Mouse (Mus musculus): ENCODE measurements around the gene Banf1.
"Not testable (repeated sequence)": the region's sequence is repeated elsewhere in the genome, so short reads cannot be mapped to it uniquely, and the experiment has no call there.

Gene Banf1

GRCm38 (mm10) chr19:5367053-5367359 lies at the start of gene Banf1:
Gene Banf1 (minus strand): TSS chr19:5367168.
- no peak for DNase-seq (ENCODE audit: low read depth, low spot score)

DNA sequence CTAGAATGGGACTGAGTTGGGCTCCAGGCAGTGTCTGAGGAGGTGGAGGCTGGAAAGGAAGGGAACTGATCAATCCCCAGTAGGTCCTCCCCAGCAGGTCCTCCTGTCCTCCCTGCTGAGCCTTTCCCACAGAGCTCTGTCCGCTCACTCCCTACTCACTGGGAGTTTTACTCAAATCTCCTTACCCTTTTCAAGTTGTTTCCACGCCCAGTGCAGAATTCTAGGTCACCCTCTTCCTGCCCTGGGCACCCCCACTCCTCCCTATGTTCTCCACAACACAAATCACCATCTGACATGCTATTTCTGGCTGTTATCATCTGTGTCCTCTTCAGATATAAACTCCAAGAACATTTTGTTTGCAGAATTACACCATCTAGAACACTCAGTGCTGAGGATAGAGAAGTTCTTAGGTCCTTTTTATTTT lies 47.6 kb upstream of the Banf1 start:
- DNase-seq (ENCODE audit: low read depth, low spot score) = no peak

DNA sequence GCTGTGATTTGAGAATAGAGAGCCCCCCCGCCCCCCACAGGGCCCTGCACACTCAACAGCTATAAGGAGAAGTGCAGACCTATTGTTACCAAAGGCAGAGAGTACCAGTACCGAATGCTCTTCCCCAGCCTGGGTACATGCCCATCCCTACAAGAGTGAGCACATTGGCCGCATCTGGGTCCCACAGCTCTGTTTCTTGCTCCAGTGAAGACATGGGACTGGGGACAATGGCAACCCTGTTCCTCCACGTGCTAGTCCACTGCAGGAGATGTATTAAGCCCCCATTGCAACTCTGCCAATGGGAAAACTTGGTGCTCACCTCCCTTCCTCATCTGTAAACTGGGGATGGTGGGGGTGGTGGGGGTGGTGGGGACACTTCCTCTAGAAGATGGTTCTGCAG lies 46.9 kb upstream of the Banf1 start:
- DNase-seq (ENCODE audit: low read depth, low spot score) = no peak

GRCm38 (mm10) chr19:5411961-5412360 lies 45.0 kb upstream of the Banf1 start:
- DNase-seq (ENCODE audit: low read depth, low spot score) = no peak

DNA sequence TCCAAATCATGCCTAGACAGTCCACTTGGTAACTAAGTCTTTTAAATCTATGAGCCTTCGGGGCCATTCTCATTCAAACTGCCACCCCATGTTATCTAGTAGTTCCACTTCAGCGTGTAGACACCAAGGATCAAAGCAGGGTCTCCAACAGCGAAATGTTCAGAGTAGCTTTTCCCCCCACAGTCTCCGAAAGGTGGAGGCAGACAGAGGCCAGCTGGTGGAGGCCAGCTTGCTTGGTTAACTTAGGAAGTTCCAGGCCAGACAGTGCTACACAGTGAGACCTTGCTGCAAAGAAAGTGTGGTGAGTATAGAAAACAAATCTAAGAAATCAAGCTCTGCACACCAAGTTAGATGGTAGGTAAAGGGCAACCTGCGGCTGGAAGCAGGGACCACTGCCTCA lies 43.7 kb upstream of the Banf1 start:
- no peak for DNase-seq (ENCODE audit: low read depth, low spot score)

GRCm38 (mm10) chr19:5409068-5409467 lies 42.1 kb upstream of the Banf1 start:
- no peak for DNase-seq (ENCODE audit: low read depth, low spot score)

- no peak for DNase-seq (ENCODE audit: low read depth, low spot score)
Measured at GRCm38 (mm10) chr19:5408057-5409001, 41.4 kb upstream of the Banf1 start.

GRCm38 (mm10) chr19:5407133-5407532 lies 40.2 kb upstream of the Banf1 start:
- DNase-seq (ENCODE audit: low read depth, low spot score) = no peak

- DNase-seq (ENCODE audit: low read depth, low spot score) = not testable (repeated sequence)
Measured at GRCm38 (mm10) chr19:5406531-5407126, 39.7 kb upstream of the Banf1 start.

GRCm38 (mm10) chr19:5405924-5406323 lies 39.0 kb upstream of the Banf1 start:
- DNase-seq (ENCODE audit: low read depth, low spot score) = no peak

DNA sequence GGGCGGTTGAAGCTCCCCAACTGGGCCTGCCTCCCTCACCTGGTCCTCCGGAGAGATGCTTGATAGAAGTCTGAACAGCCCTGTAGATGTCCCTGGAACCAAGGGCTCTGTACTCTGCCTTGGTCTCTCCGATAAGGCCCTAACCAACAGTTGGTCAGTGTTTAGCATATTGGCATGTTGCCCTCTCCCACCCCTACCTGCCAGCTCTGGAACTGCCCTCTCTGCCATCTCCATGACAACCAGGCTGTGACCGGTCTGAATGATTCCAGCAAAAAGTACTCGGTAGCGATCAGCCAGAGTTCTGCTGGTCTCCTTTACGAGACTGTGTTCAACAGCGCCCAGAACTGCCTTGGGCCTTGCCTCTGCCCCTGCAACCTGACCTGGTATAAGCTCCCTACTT lies 35.3 kb upstream of the Banf1 start, which contains the start of gene Tsga10ip:
Tsga10ip (minus strand) TSS at position 234 of the 400 bp plus-strand sequence.
- DNase-seq (ENCODE audit: low read depth, low spot score) = no peak

DNA sequence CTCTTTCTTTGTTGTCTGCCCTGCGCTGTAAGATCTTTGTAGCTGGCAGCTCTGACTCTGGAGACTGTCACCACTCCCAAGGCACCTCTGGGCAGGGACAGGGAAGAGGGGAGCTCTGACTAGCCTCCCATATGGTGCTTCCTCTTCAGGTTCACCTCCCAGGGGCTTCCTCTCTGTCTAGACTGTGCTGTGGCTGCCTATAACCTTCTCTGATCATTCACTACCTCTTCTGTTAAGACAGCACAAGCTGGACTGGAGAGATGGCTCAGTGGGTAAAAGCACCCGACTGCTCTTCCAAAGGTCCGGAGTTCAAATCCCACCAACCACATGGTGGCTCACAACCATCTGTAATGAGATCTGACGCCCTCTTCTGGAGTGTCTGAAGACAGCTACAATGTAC lies 34.1 kb upstream of the Banf1 start:
- DNase-seq (ENCODE audit: low read depth, low spot score) = not testable (repeated sequence)

GRCm38 (mm10) chr19:5395371-5395770 lies 28.4 kb upstream of the Banf1 start:
- no peak for DNase-seq (ENCODE audit: low read depth, low spot score)

DNA sequence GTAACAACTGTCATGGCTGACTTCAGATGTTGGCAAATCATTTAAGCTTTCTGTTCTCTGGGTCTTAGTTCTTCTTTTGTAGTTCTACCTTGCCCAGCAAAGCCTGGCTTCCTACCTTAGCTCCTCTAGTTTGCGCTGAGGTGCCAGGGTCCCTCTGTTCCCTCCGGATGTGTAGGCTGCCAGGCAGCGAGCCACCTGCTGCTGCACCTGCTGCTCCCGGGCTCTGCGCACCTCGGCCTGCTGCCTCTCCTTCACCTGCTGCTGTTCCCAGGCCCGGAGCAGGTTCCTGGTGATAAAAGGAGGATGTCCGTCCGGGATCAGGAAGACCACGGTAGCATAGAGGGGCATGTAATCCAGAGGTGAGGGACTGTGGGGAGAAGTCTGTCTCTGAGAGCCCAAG lies 27.2 kb upstream of the Banf1 start:
- DNase-seq (ENCODE audit: low read depth, low spot score) = no peak

DNA sequence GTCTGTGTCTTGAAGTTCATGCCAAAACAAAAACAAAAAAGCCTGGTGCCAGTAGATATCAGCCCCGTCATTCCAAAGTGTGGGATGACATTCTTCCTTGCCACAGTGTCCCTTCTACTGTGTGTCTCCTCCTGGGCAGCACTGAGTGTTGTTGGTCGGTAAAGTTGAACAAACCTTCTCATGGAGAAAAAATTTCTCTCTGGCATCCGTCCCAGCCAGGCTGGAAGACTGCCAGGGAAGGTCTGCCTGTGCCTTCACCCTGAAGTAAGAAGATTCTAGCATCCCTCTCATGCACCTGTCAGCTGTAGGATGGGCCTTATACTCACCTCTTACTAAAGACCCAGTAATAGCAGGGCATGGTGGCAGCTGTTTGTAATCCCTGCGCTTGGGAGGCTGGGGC lies 25.9 kb upstream of the Banf1 start:
- DNase-seq (ENCODE audit: low read depth, low spot score) = no peak

GRCm38 (mm10) chr19:5390416-5390815 lies 23.4 kb upstream of the Banf1 start:
- DNase-seq (ENCODE audit: low read depth, low spot score) = no peak

- no peak for DNase-seq (ENCODE audit: low read depth, low spot score)
Measured at GRCm38 (mm10) chr19:5389647-5390046, 22.7 kb upstream of the Banf1 start.

GRCm38 (mm10) chr19:5388588-5389242 lies 21.7 kb upstream of the Banf1 start, which contains the start of gene Sart1:
Gene Sart1 (minus strand): TSS chr19:5388703.
- peak; percentile 93 for DNase-seq (ENCODE audit: low read depth, low spot score)

- DNase-seq (ENCODE audit: low read depth, low spot score) = no peak
Measured at GRCm38 (mm10) chr19:5388011-5388441, 21.1 kb upstream of the Banf1 start.

DNA sequence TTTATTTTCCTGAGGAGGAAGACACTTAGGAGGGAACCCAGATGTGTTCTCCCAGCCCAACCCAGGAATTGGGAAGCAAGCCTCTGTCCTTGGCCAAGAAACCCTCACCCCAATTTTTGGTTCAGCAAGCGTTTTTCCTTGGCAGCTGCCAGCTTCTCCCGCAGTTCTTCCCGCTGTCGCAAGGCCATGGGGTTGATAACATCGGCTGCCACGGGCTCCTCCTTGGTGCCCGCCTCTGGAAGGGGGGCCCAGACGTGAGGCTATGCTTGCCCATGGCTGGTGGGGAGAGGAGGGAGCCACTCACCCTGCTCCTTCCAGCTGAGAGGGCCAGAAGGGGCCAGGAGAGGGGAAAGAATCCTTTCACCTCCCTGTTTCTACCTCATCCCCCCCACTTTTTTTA lies 17.7 kb upstream of the Banf1 start:
- DNase-seq (ENCODE audit: low read depth, low spot score) = no peak

DNA sequence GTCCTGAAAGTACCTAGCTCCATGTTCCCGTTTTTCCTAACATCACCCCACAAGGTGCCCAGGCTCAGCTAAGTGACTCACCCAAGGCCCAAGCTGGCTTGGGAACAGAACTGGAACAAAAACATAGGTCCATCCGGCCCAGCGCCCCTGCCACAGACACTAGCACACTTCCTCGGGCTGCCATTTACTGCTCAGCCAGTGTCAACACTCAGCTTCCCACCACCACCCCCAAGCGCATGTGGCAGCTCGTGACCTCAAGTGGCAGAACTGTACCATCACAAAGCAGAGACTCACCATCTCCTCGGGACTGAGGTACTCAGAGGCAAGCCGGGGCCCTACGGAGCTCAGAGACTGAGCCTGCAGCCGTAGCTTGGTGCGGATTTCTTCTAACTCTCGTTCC lies 16.4 kb upstream of the Banf1 start:
- DNase-seq (ENCODE audit: low read depth, low spot score) = no peak

DNA sequence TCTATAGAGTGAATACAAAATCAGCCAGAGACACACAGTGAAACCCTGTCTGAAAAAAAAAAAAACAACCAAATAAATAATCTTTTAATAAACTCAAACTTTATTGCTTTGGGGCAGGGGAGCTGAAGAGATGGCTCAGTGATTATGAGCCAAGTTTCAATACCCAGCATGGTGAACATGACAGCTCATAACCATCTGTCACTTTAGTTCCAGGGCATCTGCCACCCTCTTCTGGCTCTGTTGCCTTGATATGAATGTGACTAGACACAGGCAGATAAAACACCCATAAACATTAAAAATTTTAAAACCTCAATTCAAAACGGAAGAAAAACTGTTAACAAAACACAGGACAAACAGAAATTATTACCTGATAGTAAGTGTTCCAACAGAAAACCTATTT lies 10.5 kb upstream of the Banf1 start:
- DNase-seq (ENCODE audit: low read depth, low spot score) = no peak
